Mouse (Mus musculus): Measurements from ENCODE around the gene Ctbp2.

Ctbp2 gene

GRCm38 (mm10) chr7:133013923-133014322 lies 110.2 kb downstream of the Ctbp2 start:
- in situ Hi-C loops (cut with MboI; ENCODE audit: unreplicated experiment in 2 of 2), result loop anchor here (10.0 to 25.0 kb wide), 3 partner anchors 1469 to 1602 kb away; partner anchors contain the start of genes Hmx2 (in 2 of the 2), Hmx3 (in 2 of the 2), Acadsb (in 1 of the 2) and Ikzf5 (in 1 of the 2)

GRCm38 (mm10) chr7:133012637-133013366 lies 111.4 kb downstream of the Ctbp2 start:
- in situ Hi-C loops (cut with MboI; ENCODE audit: unreplicated experiment in 2 of 2), result loop anchor here (10.0 to 25.0 kb wide), 3 partner anchors 1468 to 1601 kb away; partner anchors contain the start of genes Hmx2 (in 2 of the 2), Hmx3 (in 2 of the 2), Acadsb (in 1 of the 2) and Ikzf5 (in 1 of the 2)

GRCm38 (mm10) chr7:133011611-133012010 lies 112.5 kb downstream of the Ctbp2 start:
- in situ Hi-C loops (cut with MboI; ENCODE audit: unreplicated experiment in 2 of 2), result loop anchor here (10.0 to 25.0 kb wide), 3 partner anchors 1467 to 1599 kb away; partner anchors contain the start of genes Hmx2 (in 2 of the 2), Hmx3 (in 2 of the 2), Acadsb (in 1 of the 2) and Ikzf5 (in 1 of the 2)

- in situ Hi-C loops (cut with MboI; ENCODE audit: unreplicated experiment in 2 of 2), result loop anchor here (10.0 to 25.0 kb wide), 3 partner anchors 1466 to 1599 kb away; partner anchors contain the start of genes Hmx2 (in 2 of the 2), Hmx3 (in 2 of the 2), Acadsb (in 1 of the 2) and Ikzf5 (in 1 of the 2)
Observed at GRCm38 (mm10) chr7:133011191-133011590, 113.0 kb downstream of the Ctbp2 start.

- in situ Hi-C loops (cut with MboI; ENCODE audit: unreplicated experiment in 2 of 2), result loop anchor here (10.0 to 25.0 kb wide), 3 partner anchors 1466 to 1598 kb away; partner anchors contain the start of genes Hmx2 (in 2 of the 2), Hmx3 (in 2 of the 2), Acadsb (in 1 of the 2) and Ikzf5 (in 1 of the 2)
Observed at GRCm38 (mm10) chr7:133010477-133010876, 113.7 kb downstream of the Ctbp2 start.

GRCm38 (mm10) chr7:133009676-133010075 lies 114.5 kb downstream of the Ctbp2 start:
- in situ Hi-C loops (cut with MboI; ENCODE audit: unreplicated experiment in 2 of 2), result loop anchor here (5.0 to 25.0 kb wide), 8 partner anchors 525 to 1597 kb away; partner anchors contain the start of genes Hmx2 (in 2 of the 2), Hmx3 (in 2 of the 2), Acadsb (in 1 of the 2) and Ikzf5 (in 1 of the 2)

GRCm38 (mm10) chr7:133008663-133009062 lies 115.5 kb downstream of the Ctbp2 start:
- in situ Hi-C loops (cut with MboI; ENCODE audit: unreplicated experiment in 2 of 2), result loop anchor here (5.0 to 25.0 kb wide), 7 partner anchors 524 to 1596 kb away; partner anchors contain the start of genes Acadsb (in 1 of the 2), Hmx2 (in 1 of the 2), Hmx3 (in 1 of the 2) and Ikzf5 (in 1 of the 2)

- in situ Hi-C loops (cut with MboI; ENCODE audit: unreplicated experiment in 2 of 2), result loop anchor here (5.0 to 25.0 kb wide), 7 partner anchors 523 to 1595 kb away; partner anchors contain the start of genes Acadsb (in 1 of the 2), Hmx2 (in 1 of the 2), Hmx3 (in 1 of the 2) and Ikzf5 (in 1 of the 2)
Observed at GRCm38 (mm10) chr7:133007343-133007742, 116.8 kb downstream of the Ctbp2 start.

GRCm38 (mm10) chr7:133005772-133006171 lies 118.4 kb downstream of the Ctbp2 start:
- in situ Hi-C loops (cut with MboI; ENCODE audit: unreplicated experiment in 2 of 2), result loop anchor here (5.0 to 25.0 kb wide), 7 partner anchors 521 to 1593 kb away; partner anchors contain the start of genes Acadsb (in 1 of the 2), Hmx2 (in 1 of the 2), Hmx3 (in 1 of the 2) and Ikzf5 (in 1 of the 2)

- in situ Hi-C loops (cut with MboI; ENCODE audit: unreplicated experiment in 2 of 2), result loop anchor here (10.0 to 25.0 kb wide), 6 partner anchors 519 to 1591 kb away; partner anchors contain the start of genes Acadsb (in 1 of the 2), Hmx2 (in 1 of the 2), Hmx3 (in 1 of the 2) and Ikzf5 (in 1 of the 2)
Observed at GRCm38 (mm10) chr7:133003421-133003820, 120.7 kb downstream of the Ctbp2 start.

GRCm38 (mm10) chr7:133002271-133002670 lies 121.9 kb downstream of the Ctbp2 start:
- in situ Hi-C loops (cut with MboI; ENCODE audit: unreplicated experiment in 2 of 2), result loop anchor here (10.0 to 25.0 kb wide), 6 partner anchors 517 to 1590 kb away; partner anchors contain the start of genes Acadsb (in 1 of the 2), Hmx2 (in 1 of the 2), Hmx3 (in 1 of the 2) and Ikzf5 (in 1 of the 2)

GRCm38 (mm10) chr7:133001388-133001787 lies 122.8 kb downstream of the Ctbp2 start:
- in situ Hi-C loops (cut with MboI; ENCODE audit: unreplicated experiment in 2 of 2), result loop anchor here (10.0 to 25.0 kb wide), 6 partner anchors 517 to 1589 kb away; partner anchors contain the start of genes Acadsb (in 1 of the 2), Hmx2 (in 1 of the 2), Hmx3 (in 1 of the 2) and Ikzf5 (in 1 of the 2)

GRCm38 (mm10) chr7:132999061-132999460 lies 125.1 kb downstream of the Ctbp2 start:
- in situ Hi-C loops (cut with MboI; ENCODE audit: unreplicated experiment in 2 of 2), result loop anchor here (5.0 to 25.0 kb wide), 5 partner anchors 64 to 347 kb away; partner anchors contain the start of gene Zranb1 (in 2 of the 2)

- in situ Hi-C loops (cut with MboI; ENCODE audit: unreplicated experiment in 2 of 2), result loop anchor here (5.0 to 25.0 kb wide), 5 partner anchors 64 to 346 kb away; partner anchors contain the start of gene Zranb1 (in 2 of the 2)
Observed at GRCm38 (mm10) chr7:132998639-132999038, 125.5 kb downstream of the Ctbp2 start.

- in situ Hi-C loops (cut with MboI; ENCODE audit: unreplicated experiment in 2 of 2), result loop anchor here (5.0 to 25.0 kb wide), 5 partner anchors 62 to 344 kb away; partner anchors contain the start of gene Zranb1 (in 2 of the 2)
Observed at GRCm38 (mm10) chr7:132996391-132996790, 127.8 kb downstream of the Ctbp2 start.

- in situ Hi-C loops (cut with MboI; ENCODE audit: unreplicated experiment in 2 of 2), result loop anchor here (5.0 to 25.0 kb wide), 6 partner anchors 60 to 437 kb away; partner anchors contain the start of gene Zranb1 (in 2 of the 2)
Observed at GRCm38 (mm10) chr7:132994628-132995191, 129.4 kb downstream of the Ctbp2 start.

- in situ Hi-C loops (cut with MboI; ENCODE audit: unreplicated experiment in 2 of 2), result loop anchor here (5.0 to 25.0 kb wide), 4 partner anchors 59 to 437 kb away; partner anchors contain the start of gene Zranb1 (in 1 of the 2)
Observed at GRCm38 (mm10) chr7:132994120-132994519, 130.0 kb downstream of the Ctbp2 start.

GRCm38 (mm10) chr7:132992967-132993615 lies 131.1 kb downstream of the Ctbp2 start:
- in situ Hi-C loops (cut with MboI; ENCODE audit: unreplicated experiment in 2 of 2), result loop anchor here (5.0 to 25.0 kb wide), 4 partner anchors 58 to 436 kb away; partner anchors contain the start of gene Zranb1 (in 1 of the 2)
